Mouse (Mus musculus): ENCODE results near the gene Gas8.
"Not testable (repeated sequence)": the region's sequence is repeated elsewhere in the genome, so short reads cannot be mapped to it uniquely, and the experiment has no call there.

Gas8 gene

GRCm38 (mm10) chr8:123518667-123519066 is at the start of gene Gas8:
Gene Gas8 (plus strand): TSS chr8:123518834.
- DNase-seq (ENCODE audit: low read depth, low spot score) = peak; percentile 91

GRCm38 (mm10) chr8:123472991-123473390 is 45.6 kb upstream of the Gas8 start:
- DNase-seq (ENCODE audit: low read depth, low spot score) = not testable (repeated sequence)

GRCm38 (mm10) chr8:123474549-123474948 is 44.1 kb upstream of the Gas8 start:
- not testable (repeated sequence) for DNase-seq (ENCODE audit: low read depth, low spot score)

- DNase-seq (ENCODE audit: low read depth, low spot score) = no peak
These were observed 41.5 kb upstream of the Gas8 start for GRCm38 (mm10) chr8:123476911-123477736.

- peak; percentile 90 for DNase-seq (ENCODE audit: low read depth, low spot score)
These were observed 40.8 kb upstream of the Gas8 start, which contains the start of gene Afg3l1 for GRCm38 (mm10) chr8:123477737-123478258. Gene Afg3l1 (plus strand): TSS chr8:123477903.

- no peak for DNase-seq (ENCODE audit: low read depth, low spot score)
These were observed 40.0 kb upstream of the Gas8 start for GRCm38 (mm10) chr8:123478456-123479218.

GRCm38 (mm10) chr8:123482627-123483026 is 36.0 kb upstream of the Gas8 start:
- no peak for DNase-seq (ENCODE audit: low read depth, low spot score)

GRCm38 (mm10) chr8:123491280-123492075 is 27.2 kb upstream of the Gas8 start:
- DNase-seq (ENCODE audit: low read depth, low spot score) = no peak

GRCm38 (mm10) chr8:123492898-123493297 is 25.7 kb upstream of the Gas8 start:
- DNase-seq (ENCODE audit: low read depth, low spot score) = no peak

- DNase-seq (ENCODE audit: low read depth, low spot score) = no peak
These were observed 20.9 kb upstream of the Gas8 start for GRCm38 (mm10) chr8:123497699-123498098.

GRCm38 (mm10) chr8:123498963-123499362 is 19.7 kb upstream of the Gas8 start:
- no peak for DNase-seq (ENCODE audit: low read depth, low spot score)

- DNase-seq (ENCODE audit: low read depth, low spot score) = no peak
These were observed 19.1 kb upstream of the Gas8 start for GRCm38 (mm10) chr8:123499556-123499955.

- DNase-seq (ENCODE audit: low read depth, low spot score) = no peak
These were observed 16.4 kb upstream of the Gas8 start for GRCm38 (mm10) chr8:123502192-123502591.

- no peak for DNase-seq (ENCODE audit: low read depth, low spot score)
These were observed 14.7 kb upstream of the Gas8 start for GRCm38 (mm10) chr8:123503801-123504467.

GRCm38 (mm10) chr8:123504591-123505195 is 13.9 kb upstream of the Gas8 start:
- no peak for DNase-seq (ENCODE audit: low read depth, low spot score)

- DNase-seq (ENCODE audit: low read depth, low spot score) = no peak
These were observed 13.4 kb upstream of the Gas8 start for GRCm38 (mm10) chr8:123505267-123505666.

GRCm38 (mm10) chr8:123505695-123506094 is 12.9 kb upstream of the Gas8 start:
- no peak for DNase-seq (ENCODE audit: low read depth, low spot score)

GRCm38 (mm10) chr8:123507153-123507552 is 11.5 kb upstream of the Gas8 start:
- no peak for DNase-seq (ENCODE audit: low read depth, low spot score)

GRCm38 (mm10) chr8:123510819-123511218 is 7.8 kb upstream of the Gas8 start:
- DNase-seq (ENCODE audit: low read depth, low spot score) = no peak

GRCm38 (mm10) chr8:123514136-123514535 is 4.5 kb upstream of the Gas8 start:
- no peak for DNase-seq (ENCODE audit: low read depth, low spot score)

Data from retina, postnatal 7 days (tissue).